Mouse (Mus musculus): Measurements from ENCODE around the gene Mef2b.

GRCm38 (mm10) chr8:70203072-70203471 lies 63.6 kb downstream of the Mef2b start:
- TF ChIP-seq CTCF (IDR thresholded peaks at IDR 0.05; ENCODE audit: borderline replicate concordance, control insufficient read depth, extremely low read depth, insufficient read depth, low read length, poor library complexity) (no peak), POLR2A (IDR thresholded peaks at IDR 0.05; ENCODE audit: control insufficient read depth, extremely low read depth, insufficient read depth, low read length, poor library complexity) (no peak)
